Mouse (Mus musculus) limb, embryonic 14.5 days (tissue): ENCODE measurements around the gene Mapk1ip1l. TPM values are rescaled to one million over a fixed set of nuclear protein-coding genes. Genes with fewer than 3 reads are reported as not detected.

ENCODE experiments used
- ATAC-seq: fragments of 200-750 bp; cut with Nextera tagmentation; 2 replicates; pipeline ENCODE4 v1.8.0; 2017; ENCODE audit warnings: low read depth, moderate number of reproducible peaks, moderate TSS enrichment; ENCODE audit not compliant: low FRiP score
- DNase-seq: peaks from one replicate; pipeline ENCODE4 v3.0.0-alpha.2; 2015; ENCODE audit warnings: low spot score
- H3K27ac ChIP-seq: fragments of 300-500 bp; sonication (generic); replicated peaks from 2 replicates; pipeline ENCODE4 v1.5.1; 2014; ENCODE audit warnings: low read depth, mild to moderate bottlenecking, low read length, moderate library complexity, mixed read lengths
- H3K27me3 ChIP-seq: fragments of 300-500 bp; sonication (generic); 2 replicates; pipeline ENCODE4 v1.6.1; 2014; ENCODE audit warnings: low read length, mixed read lengths; ENCODE audit not compliant: control insufficient read depth, insufficient read depth
- H3K36me3 ChIP-seq: fragments of 300-500 bp; sonication (generic); 2 replicates; pipeline ENCODE4 v1.6.1; 2014; ENCODE audit warnings: mild to moderate bottlenecking, low read length, moderate library complexity, mixed read lengths; ENCODE audit not compliant: control insufficient read depth, insufficient read depth
- H3K4me1 ChIP-seq: fragments of 300-500 bp; sonication (generic); 2 replicates; pipeline ENCODE4 v1.6.1; 2014; ENCODE audit warnings: antibody characterized with exemption, low read length, mixed read lengths; ENCODE audit not compliant: control insufficient read depth, insufficient read depth
- H3K4me2 ChIP-seq: fragments of 300-500 bp; sonication (generic); replicated peaks from 2 replicates; pipeline ENCODE4 v1.6.1; 2014; ENCODE audit warnings: low read depth, mild to moderate bottlenecking, low read length, moderate library complexity; ENCODE audit not compliant: severe bottlenecking
- H3K4me3 ChIP-seq: fragments of 300-500 bp; sonication (generic); replicated peaks from 2 replicates; pipeline ENCODE4 v1.5.1; 2014; ENCODE audit warnings: low read length
- H3K9ac ChIP-seq: fragments of 300-500 bp; sonication (generic); 2 replicates; pipeline ENCODE4 v1.6.1; 2014; ENCODE audit warnings: mild to moderate bottlenecking, low read depth, low read length, moderate library complexity; ENCODE audit not compliant: severe bottlenecking
- H3K9me3 ChIP-seq: fragments of 300-500 bp; sonication (generic); 2 replicates; pipeline ENCODE4 v1.6.1; 2016; ENCODE audit warnings: low read length; ENCODE audit not compliant: control insufficient read depth
- POLR2A ChIP-seq: fragments of 200-500 bp; IDR thresholded peaks from 2 replicates; pipeline ENCODE4 v1.8.0; 2012; ENCODE audit warnings: inconsistent platforms, mild to moderate bottlenecking, moderate library complexity, borderline replicate concordance; ENCODE audit not compliant: insufficient read depth, insufficient read length; ENCODE audit errors: extremely low read depth
- WGBS: fragments of 180-500 bp; shearing (Covaris S2); extraction: QIAGEN DNeasy Blood & Tissue Kit; methylation state at CpG from one replicate; pipeline ENCODE4 v1.1.7; 2014; 5-methylcytosine and 5-hydroxymethylcytosine counted together
- polyA plus RNA-seq, 2 experiments: library from polyadenylated mRNA; depleted of rRNA in 1 of 2; stranded (reverse) in 1 of 2; unstranded in 1 of 2; fragments of >200 nt; fragmentation: Nextera tagmentation in 1 of 2; extraction: Ambion mirVana in 1 of 2; gene quantifications; 2 replicates each; pipeline versions ENCODE4 v1.2.1 to v1.2.3; 2012 to 2014

Mapk1ip1l gene
- polyA plus RNA-seq (2012; rRNA removed) (62.6 and 72.1 TPM in 2 replicates), polyA plus RNA-seq (2014; fragmentation: Nextera tagmentation; extraction: Ambion mirVana) (74.6 and 76.1 TPM in 2 replicates)

DNA sequence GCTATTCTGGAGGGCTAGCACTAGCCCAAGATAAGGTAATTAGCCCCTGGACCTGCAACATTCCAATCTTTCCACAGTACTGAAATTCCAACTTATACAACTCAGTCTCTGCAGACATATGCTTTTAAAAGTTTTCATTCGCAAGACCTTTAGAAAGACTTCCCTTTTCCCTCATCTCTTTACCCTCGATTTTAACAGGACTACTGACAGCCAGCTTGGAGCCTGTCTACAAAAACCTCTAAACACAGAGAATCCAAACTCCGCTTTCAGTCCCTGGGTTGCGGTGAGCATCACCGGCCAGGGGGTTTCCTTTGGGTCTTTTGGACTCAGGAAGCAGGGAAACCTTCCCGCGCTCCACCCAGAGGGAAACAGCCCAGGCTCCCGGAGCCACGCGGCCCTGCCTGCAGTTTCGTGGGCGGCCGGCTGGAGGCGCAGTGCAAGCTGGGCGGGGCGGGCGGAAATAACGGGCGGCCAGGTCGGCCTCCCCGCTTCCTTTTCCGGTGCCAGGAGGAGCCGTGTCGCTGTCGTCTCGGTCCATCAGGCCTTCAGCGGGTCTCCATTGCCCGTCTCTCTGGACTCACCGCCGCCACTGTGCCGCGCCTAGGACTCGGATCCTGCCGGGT is at the start of gene Mapk1ip1l:
Mapk1ip1l (plus strand) TSS at position 482 of the 623 bp plus-strand sequence.
- no peaks in the 10 kb centered on the region for H3K9me3 ChIP-seq
- H3K9ac ChIP-seq, result peak within 1 kb of the TSS; percentile 99
- WGBS, result 1% methylated on average over 34 of the region's 34 CpGs

DNA sequence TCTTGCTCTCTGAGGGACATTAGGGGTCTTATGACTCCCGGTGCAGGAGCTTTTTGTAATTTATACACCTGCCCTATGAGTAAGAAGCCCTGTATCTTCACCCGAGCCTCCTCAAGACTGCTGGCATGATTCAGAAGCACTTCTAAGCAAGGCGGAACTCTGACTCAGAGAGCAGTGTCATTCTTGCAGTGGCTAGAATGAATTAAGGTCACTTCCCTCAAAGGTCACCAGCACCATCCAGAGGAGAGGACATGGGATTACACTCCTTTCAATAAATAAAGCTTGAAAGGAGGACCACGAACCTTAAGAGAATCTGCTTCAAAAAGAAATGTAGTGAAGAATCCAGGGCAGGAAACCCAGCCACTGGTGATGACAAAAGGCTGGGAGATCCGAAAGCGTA is 48.2 kb upstream of the Mapk1ip1l start:
- no peaks in the 10 kb centered on the region for H3K27me3 ChIP-seq
- DNase-seq (no peak), ATAC-seq (no peak)
- H3K4me3 ChIP-seq, result no peak overlapping the region
- no peaks in the 10 kb centered on the region for H3K9me3 ChIP-seq
- H3K9ac ChIP-seq, result no peak overlapping the region
- TF ChIP-seq POLR2A, result no peak
- no peak overlapping the region for H3K27ac ChIP-seq
- WGBS, result 86% methylated on average over 6 of the region's 6 CpGs
- peaks cover 54% of the 10 kb centered on the region for H3K36me3 ChIP-seq
- H3K4me2 ChIP-seq, result no peak overlapping the region
- no peaks in the 10 kb centered on the region for H3K4me1 ChIP-seq

More for the DNA sequence above, at the start of gene Mapk1ip1l:
- Histone ChIP-seq H3K27me3 (no peaks in the 10 kb centered on the region), H3K4me3 (peak within 1 kb of the TSS; percentile 99), H3K36me3 (no peaks in the 10 kb centered on the region), H3K4me2 (peak within 1 kb of the TSS; percentile 55), H3K27ac (peak within 1 kb of the TSS; percentile 96), H3K4me1 (peaks cover 12% of the 10 kb centered on the region)
- ATAC-seq (peak; percentile 81), DNase-seq (peak; percentile 83)
- 0 out of 2 replicates have a peak, but pooled peaks have one; percentile 49 for TF ChIP-seq POLR2A

DNA sequence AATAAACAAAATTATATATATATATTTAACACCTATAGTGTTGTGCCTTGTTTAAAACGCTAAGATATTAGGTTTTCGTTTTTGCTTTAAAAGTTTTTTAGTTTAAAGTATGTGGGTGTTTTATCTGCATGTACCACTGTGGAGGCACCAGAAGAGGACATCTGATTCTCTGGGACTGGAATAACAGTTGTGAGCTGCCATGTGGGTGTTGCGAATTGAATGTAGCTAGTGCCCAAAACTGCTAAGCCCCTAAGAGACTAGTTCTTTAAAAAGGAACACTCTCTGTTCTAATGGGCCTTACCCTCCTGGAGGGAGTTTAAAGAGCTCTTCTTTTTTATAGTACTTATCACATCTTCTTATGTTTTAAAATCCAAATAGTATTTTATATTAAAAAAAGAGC is 33.2 kb upstream of the Mapk1ip1l start:
- Histone ChIP-seq H3K4me1 (no peaks in the 10 kb centered on the region), H3K4me2 (no peak overlapping the region), H3K27ac (no peak overlapping the region), H3K4me3 (no peak overlapping the region), H3K9me3 (no peaks in the 10 kb centered on the region), H3K36me3 (peaks cover 57% of the 10 kb centered on the region), H3K27me3 (no peaks in the 10 kb centered on the region), H3K9ac (no peak overlapping the region)
- 93% methylated on average over 3 of the region's 3 CpGs for WGBS
- DNase-seq (no peak), ATAC-seq (no peak)
- no peak for TF ChIP-seq POLR2A

DNA sequence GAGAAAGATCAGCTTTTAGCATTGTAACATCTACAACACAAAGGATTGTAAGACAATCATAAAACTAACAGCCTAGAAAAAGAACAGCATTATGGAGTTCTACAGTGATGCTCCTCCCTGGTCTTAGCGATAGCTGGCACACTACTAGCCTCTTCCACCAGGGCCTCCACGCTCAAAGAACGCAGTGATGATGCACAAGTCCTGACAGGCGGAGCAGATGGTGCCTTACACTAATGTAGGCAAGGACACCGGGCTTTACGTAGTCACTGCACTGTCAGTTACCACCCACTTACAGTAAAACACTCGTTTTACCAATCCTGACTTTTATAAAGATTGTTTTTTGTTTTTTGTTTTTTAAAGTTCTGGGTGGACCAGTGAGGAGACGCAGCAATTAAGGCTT is 32.2 kb upstream of the Mapk1ip1l start:
- Histone ChIP-seq H3K27ac (no peak overlapping the region), H3K27me3 (no peaks in the 10 kb centered on the region), H3K9ac (no peak overlapping the region), H3K4me1 (no peaks in the 10 kb centered on the region), H3K9me3 (no peaks in the 10 kb centered on the region), H3K36me3 (peaks cover 58% of the 10 kb centered on the region), H3K4me3 (no peak overlapping the region), H3K4me2 (no peak overlapping the region)
- no peak for DNase-seq
- 87% methylated on average over 8 of the region's 8 CpGs for WGBS
- TF ChIP-seq POLR2A, result no peak
- ATAC-seq, result no peak

DNA sequence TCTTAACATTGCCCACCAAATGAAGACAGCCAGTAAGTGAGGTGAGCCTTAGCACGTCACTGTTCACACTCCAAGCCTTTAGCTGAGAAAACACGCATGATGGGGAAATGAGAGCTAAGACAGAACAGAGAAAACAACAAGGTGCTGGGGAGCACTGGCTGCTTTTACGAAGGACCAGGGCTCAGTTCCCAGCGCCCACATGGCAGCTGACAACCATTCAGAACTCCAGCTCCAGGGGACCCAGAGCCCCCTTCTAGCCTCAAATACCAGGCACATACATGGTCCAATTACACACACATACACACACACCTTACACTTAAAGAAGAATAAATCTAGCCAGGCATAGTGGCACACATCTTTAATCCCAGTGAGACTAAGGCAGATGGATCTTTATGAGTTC is 29.0 kb upstream of the Mapk1ip1l start:
- Histone ChIP-seq H3K27me3 (no peaks in the 10 kb centered on the region), H3K4me1 (no peaks in the 10 kb centered on the region), H3K4me2 (no peak overlapping the region), H3K27ac (no peak overlapping the region), H3K36me3 (peaks cover 64% of the 10 kb centered on the region), H3K9me3 (no peaks in the 10 kb centered on the region), H3K4me3 (no peak overlapping the region), H3K9ac (no peak overlapping the region)
- ATAC-seq, result no peak
- WGBS, result 98% methylated on average over 4 of the region's 4 CpGs
- no peak for DNase-seq
- TF ChIP-seq POLR2A, result no peak
